Mouse (Mus musculus) embryonic facial prominence, embryonic 15.5 days (tissue): ENCODE measurements around the gene Fxyd5. TPM values are rescaled to one million over a fixed set of nuclear protein-coding genes. Genes with fewer than 3 reads are reported as not detected.
A peak's percentile ranks its signal among the peaks of the same experiment; 100 is the strongest.

Experiments
- ATAC-seq: fragments of 200-750 bp; cut with Nextera tagmentation; 2 replicates; pipeline ENCODE4 v1.8.0; 2017; ENCODE audit warnings: low read depth, moderate TSS enrichment; ENCODE audit not compliant: insufficient number of reproducible peaks, low FRiP score, low TSS enrichment
- H3K27ac ChIP-seq: fragments of 300-500 bp; sonication (generic); replicated peaks from 2 replicates; pipeline ENCODE4 v1.5.1; 2015; ENCODE audit warnings: mild to moderate bottlenecking, inconsistent platforms
- H3K27me3 ChIP-seq: fragments of 300-500 bp; sonication (generic); 2 replicates; pipeline ENCODE4 v1.6.1; 2015; ENCODE audit warnings: inconsistent platforms
- H3K36me3 ChIP-seq: fragments of 300-500 bp; sonication (generic); 2 replicates; pipeline ENCODE4 v1.6.1; 2015; ENCODE audit warnings: mild to moderate bottlenecking, inconsistent platforms
- H3K4me1 ChIP-seq: fragments of 300-500 bp; sonication (generic); 2 replicates; pipeline ENCODE4 v1.6.1; 2015; ENCODE audit warnings: inconsistent platforms
- H3K4me2 ChIP-seq: fragments of 300-500 bp; sonication (generic); replicated peaks from 2 replicates; pipeline ENCODE4 v1.6.1; 2015; ENCODE audit warnings: mild to moderate bottlenecking, inconsistent platforms
- H3K4me3 ChIP-seq: fragments of 300-500 bp; sonication (generic); replicated peaks from 2 replicates; pipeline ENCODE4 v1.5.1; 2015; ENCODE audit warnings: mild to moderate bottlenecking, inconsistent platforms
- H3K9ac ChIP-seq: fragments of 300-500 bp; sonication (generic); 2 replicates; pipeline ENCODE4 v1.6.1; 2015; ENCODE audit warnings: inconsistent platforms
- H3K9me3 ChIP-seq: fragments of 300-500 bp; sonication (generic); replicated peaks from 2 replicates; pipeline ENCODE4 v1.6.1; 2016; ENCODE audit warnings: inconsistent platforms
- WGBS: fragments of 180-500 bp; shearing (Covaris S2); methylation state at CpG from one replicate; pipeline ENCODE4 v1.1.7; 2015; 5-methylcytosine and 5-hydroxymethylcytosine counted together
- polyA plus RNA-seq: library from polyadenylated mRNA; unstranded; fragments of >200 nt; fragmentation: Nextera tagmentation; extraction: Ambion mirVana; gene quantifications from 2 replicates; pipeline ENCODE4 v1.2.1, GENCODE M21; 2015

Gene Fxyd5
- polyA plus RNA-seq, 1 experiment from 2014 or later, result 46.2 TPM

DNA sequence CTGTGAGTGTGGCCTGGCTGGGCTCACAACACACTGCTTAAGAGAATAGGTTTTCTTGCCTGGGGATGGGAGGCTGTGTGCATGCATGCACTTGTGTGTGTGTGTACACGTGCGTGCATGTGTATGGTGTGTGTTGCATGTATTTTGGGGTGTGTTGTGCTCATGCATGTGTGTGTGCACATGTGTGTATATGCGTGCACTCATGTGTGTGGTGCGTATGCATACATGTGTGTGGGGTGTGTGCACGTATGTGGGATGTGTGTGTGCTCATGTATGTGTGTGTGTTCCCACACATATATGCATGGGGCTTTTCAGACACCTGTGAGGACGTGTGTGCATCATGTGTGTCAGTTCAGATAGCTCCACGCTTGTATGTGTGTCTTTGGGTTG is 18.3 kb upstream of the Fxyd5 start:
- no peak overlapping the region for H3K4me2 ChIP-seq
- ATAC-seq, result no peak
- H3K4me1 ChIP-seq, result peaks cover 7% of the 10 kb centered on the region; the same call in 1 of the 2 replicates
- no peak overlapping the region for H3K9ac ChIP-seq
- H3K27ac ChIP-seq, result no peak overlapping the region
- 87% methylated on average over 7 of the region's 7 CpGs for WGBS
- H3K27me3 ChIP-seq, result no peaks in the 10 kb centered on the region
- H3K36me3 ChIP-seq, result no peaks in the 10 kb centered on the region
- no peak overlapping the region for H3K4me3 ChIP-seq
- H3K9me3 ChIP-seq, result no peaks in the 10 kb centered on the region

DNA sequence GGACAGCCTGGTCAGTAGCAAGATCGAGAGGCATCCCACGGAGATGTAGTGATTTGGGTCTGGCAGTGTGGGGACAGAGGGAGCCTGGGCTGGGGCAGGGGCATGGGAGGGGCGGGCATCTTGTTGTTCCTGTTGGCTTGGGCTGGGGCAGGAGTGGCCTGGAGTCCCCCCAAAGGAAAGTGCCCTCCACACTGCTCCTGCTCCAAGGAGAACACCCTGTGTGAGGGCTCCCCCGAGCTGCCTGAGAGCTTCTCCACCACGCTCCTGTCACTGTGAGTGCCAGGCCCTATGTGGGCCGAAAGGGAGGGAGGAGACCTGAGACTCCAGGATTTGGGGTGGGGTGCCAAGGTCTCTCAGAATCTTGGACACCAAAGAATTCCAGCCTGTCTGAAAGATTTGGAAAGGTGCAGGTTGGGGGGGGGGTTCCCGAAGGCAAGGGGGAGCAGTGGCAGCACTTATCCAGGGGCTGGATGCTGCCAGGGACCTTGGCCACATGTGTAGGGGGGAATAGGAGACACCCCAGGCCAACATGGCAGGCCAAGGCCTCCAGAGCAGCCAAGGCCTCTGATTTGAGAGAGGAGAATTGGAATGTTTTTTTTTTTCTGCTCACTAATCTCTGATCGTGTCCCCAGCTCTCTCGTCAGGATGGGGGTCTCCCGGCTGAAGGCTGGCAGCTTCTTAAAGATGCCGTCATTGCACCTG is 17.8 kb upstream of the Fxyd5 start:
- H3K27ac ChIP-seq, result no peak overlapping the region
- no peak overlapping the region for H3K9ac ChIP-seq
- H3K9me3 ChIP-seq, result no peaks in the 10 kb centered on the region
- no peak overlapping the region for H3K4me2 ChIP-seq
- no peaks in the 10 kb centered on the region for H3K27me3 ChIP-seq
- 58% methylated on average over 11 of the region's 11 CpGs for WGBS
- H3K4me1 ChIP-seq, result peaks cover 12% of the 10 kb centered on the region
- no peaks in the 10 kb centered on the region for H3K36me3 ChIP-seq
- H3K4me3 ChIP-seq, result no peak overlapping the region
- no peak for ATAC-seq

DNA sequence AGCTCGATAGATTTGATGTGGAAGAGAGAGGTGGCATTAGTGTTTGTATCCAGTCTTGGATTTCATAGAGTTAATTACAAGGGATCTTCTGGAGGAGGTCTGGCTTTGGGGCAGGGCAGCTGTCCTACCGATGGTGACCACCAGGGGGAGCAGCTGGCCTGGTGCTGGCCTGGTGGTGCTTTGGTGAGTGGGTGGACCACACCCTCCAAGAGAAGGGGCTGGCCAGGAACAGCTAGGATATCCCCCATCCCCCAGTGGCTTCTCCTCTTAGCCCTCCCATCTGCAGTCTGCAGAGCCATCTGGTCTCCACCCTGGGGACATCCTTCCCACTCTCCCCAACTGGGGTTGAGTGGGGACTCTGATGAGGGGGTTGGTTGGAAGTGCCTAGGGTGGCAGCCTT is 16.8 kb upstream of the Fxyd5 start, which contains the start of gene Lgi4:
Gene Lgi4, plus strand, starts transcription at position 235 of the 400 bp plus-strand sequence.
- Histone ChIP-seq H3K4me2 (no peak within 1 kb of the TSS), H3K27ac (no peak within 1 kb of the TSS)
- peak; percentile 59; the same call in 1 of the 2 replicates for ATAC-seq

DNA sequence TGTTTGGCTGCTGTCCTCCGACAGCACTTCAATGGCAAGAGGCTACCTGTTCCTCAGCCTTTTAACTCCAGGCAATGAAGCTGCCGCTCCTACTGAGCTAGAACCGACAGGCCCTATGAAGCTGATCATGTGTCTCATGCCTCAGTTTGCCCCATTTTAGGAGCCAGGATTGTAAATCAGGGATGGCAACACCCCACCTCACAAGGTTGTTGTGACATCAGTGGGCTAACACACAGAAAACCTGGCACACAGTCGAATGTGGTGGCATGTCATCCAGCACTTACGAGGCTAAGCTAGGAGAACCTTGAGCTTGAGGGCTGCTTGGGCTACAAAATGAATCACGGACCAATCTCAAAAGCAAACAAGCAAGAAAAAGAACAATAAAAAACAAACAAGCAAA is 15.9 kb upstream of the Fxyd5 start:
- peaks cover 23% of the 10 kb centered on the region for H3K4me1 ChIP-seq
- no peak overlapping the region for H3K27ac ChIP-seq
- 79% methylated on average over 6 of the region's 6 CpGs for WGBS
- H3K9me3 ChIP-seq, result no peaks in the 10 kb centered on the region
- ATAC-seq, result no peak
- no peak overlapping the region for H3K9ac ChIP-seq
- H3K4me2 ChIP-seq, result no peak overlapping the region
- H3K4me3 ChIP-seq, result no peak overlapping the region
- no peaks in the 10 kb centered on the region for H3K36me3 ChIP-seq
- peaks cover 9% of the 10 kb centered on the region; the same call in 1 of the 2 replicates for H3K27me3 ChIP-seq

More for the DNA sequence above, 16.8 kb upstream of the Fxyd5 start, which contains the start of gene Lgi4:
- peaks cover under 1% of the 10 kb centered on the region; the same call in 1 of the 2 replicates for H3K27me3 ChIP-seq
- H3K9me3 ChIP-seq, result no peaks in the 10 kb centered on the region
- no peak within 1 kb of the TSS for H3K9ac ChIP-seq
- 2% methylated on average over 2 of the region's 2 CpGs for WGBS
- no peak within 1 kb of the TSS for H3K4me3 ChIP-seq
- H3K36me3 ChIP-seq, result no peaks in the 10 kb centered on the region
- H3K4me1 ChIP-seq, result peaks cover 20% of the 10 kb centered on the region

DNA sequence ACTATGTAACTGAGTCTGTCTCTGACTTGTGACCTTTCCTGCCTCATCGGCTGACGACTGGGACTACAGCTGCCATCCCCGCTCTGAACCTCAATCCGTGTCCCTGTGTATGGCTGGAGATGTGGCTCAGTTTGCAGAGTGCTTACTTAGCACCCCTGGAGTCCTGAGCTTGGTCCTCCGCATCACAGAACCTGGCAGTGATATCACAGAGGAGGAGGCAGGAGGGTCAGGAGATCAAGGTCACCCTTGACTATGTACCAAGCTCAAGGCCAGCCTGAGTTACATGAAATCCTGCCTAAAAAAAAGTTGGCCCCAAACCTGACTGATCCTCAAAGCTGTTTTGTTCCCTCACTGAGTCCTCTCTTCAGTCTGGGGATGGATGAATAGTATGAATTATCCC is 15.4 kb upstream of the Fxyd5 start:
- no peak for ATAC-seq
- 67% methylated on average over 5 of the region's 5 CpGs for WGBS

DNA sequence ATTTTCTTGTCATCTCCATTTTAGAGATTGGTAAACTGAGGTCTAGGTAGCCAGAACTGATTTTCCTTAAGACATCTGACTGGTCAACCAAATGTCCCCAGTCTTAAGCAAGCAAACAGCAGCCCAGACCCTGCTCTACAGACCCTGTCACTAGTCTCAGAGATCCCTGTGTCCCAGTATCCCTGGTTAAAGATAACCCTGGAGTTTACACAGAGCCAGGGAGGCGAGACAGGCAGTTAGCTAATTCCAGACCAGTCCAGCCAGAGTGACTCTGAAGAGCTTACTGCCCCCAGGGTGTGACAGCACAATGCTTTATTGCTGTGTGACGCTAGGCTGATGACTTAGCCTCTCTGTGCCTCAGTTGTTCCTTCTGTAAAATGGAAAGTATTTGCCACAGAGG is 14.8 kb upstream of the Fxyd5 start, which contains the start of gene Fxyd1:
Gene Fxyd1, minus strand, starts transcription at position 129 of the 400 bp plus-strand sequence.
- Histone ChIP-seq H3K27ac (peak within 1 kb of the TSS; percentile 58), H3K9ac (no peak within 1 kb of the TSS)
- 79% methylated on average over 2 of the region's 2 CpGs for WGBS

More for the DNA sequence above, 15.4 kb upstream of the Fxyd5 start:
- no peak overlapping the region for H3K4me2 ChIP-seq
- H3K4me1 ChIP-seq, result peaks cover 28% of the 10 kb centered on the region
- H3K4me3 ChIP-seq, result no peak overlapping the region
- H3K9ac ChIP-seq, result no peak overlapping the region
- H3K27ac ChIP-seq, result no peak overlapping the region
- peaks cover 14% of the 10 kb centered on the region for H3K27me3 ChIP-seq
- H3K36me3 ChIP-seq, result no peaks in the 10 kb centered on the region
- H3K9me3 ChIP-seq, result no peaks in the 10 kb centered on the region

DNA sequence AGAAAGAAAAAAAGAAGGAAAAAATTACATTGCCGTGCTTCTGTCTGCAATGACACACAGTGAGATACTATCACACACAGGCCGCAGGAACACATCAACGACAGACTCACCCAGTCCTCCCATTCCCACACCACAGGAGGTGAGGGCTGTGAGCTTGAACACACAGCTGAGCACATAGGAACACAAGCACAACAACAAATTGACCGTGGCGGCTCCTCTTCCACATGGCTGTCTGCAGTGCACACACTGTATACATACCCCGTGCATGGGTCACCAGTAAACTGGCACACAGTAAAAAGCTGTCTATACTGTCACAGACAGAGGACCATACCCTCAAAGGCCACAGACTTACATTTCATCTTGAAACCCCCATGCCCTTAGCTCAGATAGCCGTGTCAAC is 14.2 kb upstream of the Fxyd5 start:
- Histone ChIP-seq H3K4me1 (peaks cover 41% of the 10 kb centered on the region), H3K4me2 (no peak overlapping the region), H3K27me3 (peaks cover 27% of the 10 kb centered on the region), H3K36me3 (no peaks in the 10 kb centered on the region), H3K27ac (no peak overlapping the region), H3K9me3 (no peaks in the 10 kb centered on the region), H3K9ac (no peak overlapping the region), H3K4me3 (no peak overlapping the region)
- 73% methylated on average over 7 of the region's 7 CpGs for WGBS
- no peak for ATAC-seq

More for the DNA sequence above, 14.8 kb upstream of the Fxyd5 start, which contains the start of gene Fxyd1:
- Histone ChIP-seq H3K4me3 (no peak within 1 kb of the TSS), H3K9me3 (no peaks in the 10 kb centered on the region), H3K4me1 (peaks cover 35% of the 10 kb centered on the region), H3K36me3 (no peaks in the 10 kb centered on the region), H3K4me2 (no peak within 1 kb of the TSS), H3K27me3 (peaks cover 21% of the 10 kb centered on the region)
- no peak for ATAC-seq

DNA sequence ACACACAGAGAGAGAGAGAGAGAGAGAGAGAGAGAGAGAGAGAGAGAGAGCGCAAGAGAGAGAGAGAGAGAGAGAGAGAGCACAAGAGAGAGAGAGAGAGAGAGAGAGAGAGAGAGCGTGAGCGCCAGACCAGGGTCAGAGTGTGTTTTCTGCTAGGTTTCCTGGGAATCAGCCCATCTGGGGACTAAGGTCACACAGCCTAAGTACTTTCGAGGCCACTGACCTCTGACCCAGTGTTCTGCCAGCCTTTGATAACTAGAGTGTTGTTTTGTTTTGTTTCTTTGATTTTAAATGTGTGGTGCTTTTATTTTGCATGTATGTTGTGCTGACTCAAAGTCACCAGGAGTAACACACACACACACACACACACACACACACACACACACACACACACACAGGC is 13.6 kb upstream of the Fxyd5 start:
- H3K27me3 ChIP-seq, result peaks cover 32% of the 10 kb centered on the region
- no peak overlapping the region for H3K9ac ChIP-seq
- no peak overlapping the region; the same call in 1 of the 2 replicates for H3K4me3 ChIP-seq
- 0 out of 2 replicates have a peak overlapping the region, but pooled peaks have one; percentile 45 for H3K4me2 ChIP-seq
- H3K27ac ChIP-seq, result peak overlapping the region; percentile 58
- ATAC-seq, result no peak
- peaks cover 47% of the 10 kb centered on the region for H3K4me1 ChIP-seq
- H3K36me3 ChIP-seq, result no peaks in the 10 kb centered on the region
- H3K9me3 ChIP-seq, result no peaks in the 10 kb centered on the region
- 39% methylated on average over 3 of the region's 4 CpGs for WGBS

DNA sequence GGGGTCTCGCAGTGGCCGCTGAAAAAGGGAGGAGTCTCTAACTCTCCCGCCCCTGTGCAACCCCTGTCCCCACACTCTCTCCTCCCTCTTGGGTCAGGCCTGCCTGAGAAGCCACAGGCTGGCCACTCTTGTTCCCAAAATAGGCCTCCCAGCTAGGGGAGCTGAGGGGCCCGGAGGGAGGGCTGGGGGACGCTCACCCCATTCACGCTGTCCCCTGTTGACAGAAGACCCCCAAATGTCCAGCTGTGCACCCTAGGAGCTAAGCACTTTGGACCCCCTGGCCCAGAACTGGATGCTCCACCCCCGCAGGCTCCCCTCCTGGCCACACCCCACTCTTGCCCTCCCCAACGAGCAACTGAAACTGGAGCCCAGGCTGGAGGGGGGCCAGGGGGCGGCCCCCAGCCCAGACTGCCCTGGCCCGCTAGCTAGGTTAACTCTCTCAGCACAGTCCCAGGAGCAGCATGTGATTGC is 13.1 kb upstream of the Fxyd5 start:
- Histone ChIP-seq H3K4me2 (peak overlapping the region; percentile 45), H3K36me3 (no peaks in the 10 kb centered on the region), H3K9me3 (no peaks in the 10 kb centered on the region), H3K27ac (peak overlapping the region; percentile 52), H3K4me1 (peaks cover 51% of the 10 kb centered on the region), H3K9ac (no peak overlapping the region), H3K4me3 (peak overlapping the region; percentile 33), H3K27me3 (peaks cover 37% of the 10 kb centered on the region)
- WGBS, result 6% methylated on average over 10 of the region's 10 CpGs
- ATAC-seq, result peak; percentile 88

DNA sequence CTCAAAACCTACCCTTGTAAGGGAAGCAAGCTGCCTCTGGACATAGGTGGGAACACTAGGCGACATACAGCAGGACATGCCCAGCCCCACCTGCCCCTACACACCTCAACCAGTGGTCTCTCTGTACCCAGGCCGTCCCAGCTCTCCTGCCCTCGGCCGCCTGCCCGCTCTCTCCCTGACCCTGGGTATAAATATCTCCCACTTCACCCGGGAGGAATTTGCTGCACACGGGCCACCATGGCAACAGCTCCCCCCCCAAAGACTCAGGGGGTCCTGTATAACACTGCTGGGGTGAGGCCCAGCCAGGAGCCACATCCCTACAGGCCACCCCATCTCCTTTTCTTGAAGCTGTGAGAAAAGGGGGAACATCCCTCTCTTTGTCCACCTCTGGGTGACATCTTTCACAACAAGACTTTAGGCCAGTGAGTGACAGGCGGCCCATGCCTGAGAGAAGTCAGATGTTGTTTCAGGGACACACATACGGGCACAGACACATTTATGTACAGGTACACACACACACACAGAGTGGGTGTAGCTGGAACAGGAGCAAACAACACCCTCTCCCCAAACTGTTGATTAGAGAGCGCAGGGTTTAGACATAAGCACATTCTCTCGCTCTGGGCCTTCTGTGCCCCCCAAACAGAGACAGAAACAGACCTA is 12.5 kb upstream of the Fxyd5 start:
- no peak overlapping the region for H3K9ac ChIP-seq
- H3K4me3 ChIP-seq, result peak overlapping the region; percentile 33
- H3K27me3 ChIP-seq, result peaks cover 43% of the 10 kb centered on the region
- WGBS, result 44% methylated on average over 11 of the region's 11 CpGs
- no peaks in the 10 kb centered on the region for H3K9me3 ChIP-seq
- no peaks in the 10 kb centered on the region for H3K36me3 ChIP-seq
- H3K4me1 ChIP-seq, result peaks cover 57% of the 10 kb centered on the region
- H3K4me2 ChIP-seq, result peak overlapping the region; percentile 45
- no peak for ATAC-seq
- peak overlapping the region; percentile 52 for H3K27ac ChIP-seq

DNA sequence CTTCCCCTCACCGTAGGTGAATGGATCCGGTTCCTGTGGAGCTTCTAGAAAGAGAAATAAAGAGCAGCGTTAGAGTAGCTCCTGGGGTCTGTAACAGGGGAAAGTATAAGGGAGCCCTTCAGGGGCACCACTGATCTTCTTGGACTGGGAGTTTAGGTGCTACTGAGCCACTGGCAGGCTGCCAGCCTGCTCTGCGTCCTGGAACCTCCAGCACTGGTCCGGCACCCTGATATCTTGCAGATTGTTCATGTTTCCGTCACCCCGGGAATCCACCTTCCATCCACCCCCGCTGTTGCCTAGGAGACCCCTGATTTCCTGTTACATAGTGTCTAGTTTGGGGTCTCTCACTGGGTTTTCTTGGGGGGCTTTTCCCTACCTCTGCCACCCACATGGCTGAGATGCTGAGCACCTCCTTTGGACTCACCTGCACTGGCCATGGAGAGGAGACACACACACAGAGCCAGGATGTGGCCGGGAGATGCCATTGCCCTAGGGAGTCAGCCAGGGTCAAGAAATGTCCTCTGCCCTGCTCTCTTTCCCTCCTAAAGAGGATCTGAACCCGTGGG is 11.7 kb upstream of the Fxyd5 start:
- H3K4me3 ChIP-seq, result no peak overlapping the region
- H3K36me3 ChIP-seq, result no peaks in the 10 kb centered on the region
- 0 out of 2 replicates have a peak overlapping the region, but pooled peaks have one; percentile 12 for H3K27ac ChIP-seq
- H3K4me1 ChIP-seq, result peaks cover 58% of the 10 kb centered on the region
- H3K9ac ChIP-seq, result no peak overlapping the region
- H3K9me3 ChIP-seq, result no peaks in the 10 kb centered on the region
- ATAC-seq, result no peak
- WGBS, result 32% methylated on average over 10 of the region's 10 CpGs
- peak overlapping the region; percentile 45 for H3K4me2 ChIP-seq
- H3K27me3 ChIP-seq, result peaks cover 50% of the 10 kb centered on the region
